Mouse (Mus musculus) layer of hippocampus, adult 18-20 months (tissue): ENCODE data around the gene Upk1b. TPM values are rescaled to one million over a fixed set of nuclear protein-coding genes. Genes with fewer than 3 reads are reported as not detected.
"Not testable (repeated sequence)": the region's sequence is repeated elsewhere in the genome, so short reads cannot be mapped to it uniquely, and the experiment has no call there.

Experiments used
- DNase-seq, 2 experiments: peaks; one replicate each; pipeline ENCODE4 v3.0.0; 2022; ENCODE audit warnings: low spot score in 2 of 2
- long read RNA-seq: library from polyadenylated mRNA; stranded (forward); transcript quantifications from one replicate; pipeline ENCODE4 v2.0.0, GENCODE M21; 2021
- total RNA-seq, 2 experiments: library from RNA; stranded (reverse); gene quantifications; 2 replicates each; pipeline ENCODE4 v1.2.3; 2021

Gene Upk1b
- 1 to 10 TPM; 3.0 to 5.4 TPM for total RNA-seq
- long read RNA-seq, partial matches to known transcripts = 0 of 4 reads
- long read RNA-seq, other reads (novel, unspliced or antisense) = 1 of 4 reads

DNA sequence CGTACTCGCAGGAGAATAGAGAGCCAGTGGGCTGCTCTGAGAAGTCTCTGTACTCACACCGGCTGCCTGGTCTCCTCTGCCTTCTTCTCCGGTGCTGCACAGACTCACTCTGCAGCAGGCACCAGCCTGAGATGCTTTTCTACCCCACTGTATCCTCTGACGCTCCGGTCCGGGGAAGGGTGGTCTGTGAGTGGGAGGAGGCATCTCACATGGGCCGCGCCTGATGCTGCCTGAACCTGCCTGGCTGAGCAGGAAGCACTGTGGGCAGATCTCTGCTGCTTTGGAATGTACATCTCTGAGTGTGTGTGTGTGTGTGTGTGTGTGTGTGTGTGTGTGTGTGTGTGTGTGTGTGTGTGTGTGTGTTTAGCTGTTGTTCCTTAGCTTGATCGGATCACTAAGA, at the start of gene Upk1b:
Gene Upk1b (minus strand): TSS at position 238 of the 400 bp plus-strand sequence.
- no peak for DNase-seq

DNA sequence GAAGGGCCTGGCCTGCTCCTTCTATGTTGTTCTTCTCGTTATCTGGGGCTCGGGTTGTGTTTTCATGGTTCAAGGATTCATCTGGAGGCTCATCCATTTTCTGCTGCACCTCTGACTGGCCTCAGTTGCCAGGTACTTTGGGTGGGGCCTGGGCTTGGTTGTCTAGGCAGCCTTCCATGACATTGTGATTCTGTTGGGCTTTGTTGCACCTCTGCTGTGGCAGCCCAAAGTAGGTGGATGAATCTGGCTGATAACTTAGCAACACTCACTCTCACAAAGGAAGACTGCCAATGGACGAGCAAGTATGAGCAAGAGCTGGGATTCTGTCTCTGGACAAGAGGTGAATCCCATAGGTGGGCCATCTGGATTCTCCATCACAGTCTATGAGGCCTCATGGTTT, 28.5 kb upstream of the Upk1b start, which contains the start of gene 4930435E12Rik:
Gene 4930435E12Rik (minus strand): TSS at position 101 of the 400 bp plus-strand sequence.
- no peak for DNase-seq

DNA sequence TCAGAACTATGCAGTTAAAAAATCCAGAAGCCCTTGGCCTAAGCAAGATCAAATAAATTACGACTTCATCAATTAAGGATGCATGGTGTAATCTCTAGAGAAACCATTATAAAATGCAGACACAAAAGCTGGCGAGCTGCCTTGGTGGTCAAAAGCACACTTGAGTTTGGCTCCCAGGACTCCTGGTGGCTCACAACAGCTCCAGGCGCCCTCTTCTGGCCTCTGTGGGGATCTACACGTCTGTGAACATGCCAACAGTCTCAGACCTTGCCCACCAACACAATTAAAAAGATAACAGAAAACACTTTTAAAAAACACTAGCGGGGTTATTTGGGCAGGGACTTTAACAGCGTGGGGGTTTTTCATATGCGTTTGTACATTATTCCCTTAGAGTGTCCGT, 12.4 kb upstream of the Upk1b start:
- peak; percentile 55 to 75 for DNase-seq

- no peak for DNase-seq
Observed at GRCm38 (mm10) chr16:38810196-38810595, 10.1 kb upstream of the Upk1b start.

DNA sequence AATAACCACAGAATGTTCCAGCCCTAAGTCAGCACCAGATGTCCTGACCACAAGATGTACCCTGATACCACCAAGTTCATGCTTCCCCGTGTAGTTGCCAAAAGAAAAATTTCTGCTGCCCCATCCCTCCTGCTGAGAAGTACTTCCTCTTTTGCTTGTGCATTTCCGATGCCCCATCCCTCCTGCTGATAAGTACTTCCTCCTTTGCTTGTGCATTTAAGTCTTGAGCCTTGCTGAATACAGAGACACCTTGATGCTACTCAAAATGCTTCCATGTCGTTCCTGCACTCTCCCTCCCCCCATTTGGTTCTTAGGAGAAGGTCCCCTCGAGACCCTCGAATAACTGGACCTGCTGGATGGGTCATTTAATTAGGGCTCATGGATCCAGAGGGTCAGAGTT, 7.7 kb upstream of the Upk1b start:
- DNase-seq = not testable (repeated sequence)

DNA sequence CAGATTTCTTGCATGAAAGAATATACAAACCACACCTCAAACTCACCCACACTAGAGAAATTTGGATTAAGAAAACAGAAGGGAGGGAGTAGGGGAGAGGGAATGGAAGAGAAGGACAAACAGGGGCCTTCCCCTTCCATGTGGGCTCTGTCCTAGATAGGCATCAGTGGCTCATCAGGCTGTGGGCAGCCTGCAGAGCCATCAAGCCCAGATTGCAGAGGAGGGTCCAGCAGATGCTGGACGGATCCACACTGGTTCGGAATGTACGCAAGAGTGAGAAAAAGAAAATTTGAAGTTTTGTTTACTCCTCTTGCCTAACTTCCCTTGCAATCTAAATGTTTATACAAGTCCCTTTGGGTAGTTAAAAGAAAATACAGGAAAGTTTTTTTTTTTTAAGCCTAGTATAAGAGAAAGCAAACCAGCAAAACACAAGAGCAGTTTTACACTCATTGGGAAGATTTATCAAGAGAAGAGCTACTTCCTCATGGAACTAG, 1.1 kb downstream of the Upk1b start:
- DNase-seq = no peak

GRCm38 (mm10) chr16:38793120-38793519, 7.0 kb downstream of the Upk1b start:
- no peak for DNase-seq

- DNase-seq = no peak
Observed at GRCm38 (mm10) chr16:38789966-38790365, 10.2 kb downstream of the Upk1b start.

GRCm38 (mm10) chr16:38789016-38789415, 11.1 kb downstream of the Upk1b start:
- no peak for DNase-seq

GRCm38 (mm10) chr16:38785301-38785700, 14.8 kb downstream of the Upk1b start:
- DNase-seq = no peak

GRCm38 (mm10) chr16:38782524-38783067, 17.5 kb downstream of the Upk1b start:
- no peak for DNase-seq

DNA sequence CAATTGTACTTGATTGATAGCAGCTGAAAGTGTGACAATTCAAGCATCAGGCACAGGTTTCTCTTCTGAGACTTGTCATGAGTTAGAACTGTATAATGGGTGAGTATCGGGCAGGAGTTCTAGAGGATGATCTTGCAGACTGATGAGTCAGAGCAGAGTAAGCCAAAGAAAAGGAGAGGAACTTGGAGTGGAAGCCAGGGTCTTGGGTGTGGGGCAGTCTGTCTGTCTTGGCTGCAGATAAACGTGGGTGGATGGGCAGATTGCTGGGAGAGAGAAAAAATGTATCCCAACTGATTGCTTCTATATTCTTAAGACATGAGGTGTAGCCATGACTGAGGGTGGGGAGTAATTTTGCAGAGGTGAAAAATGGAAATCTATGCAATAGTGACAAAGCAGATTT, 18.2 kb downstream of the Upk1b start:
- no peak for DNase-seq

- DNase-seq = no peak
Observed at GRCm38 (mm10) chr16:38780960-38781572, 19.1 kb downstream of the Upk1b start.

DNA sequence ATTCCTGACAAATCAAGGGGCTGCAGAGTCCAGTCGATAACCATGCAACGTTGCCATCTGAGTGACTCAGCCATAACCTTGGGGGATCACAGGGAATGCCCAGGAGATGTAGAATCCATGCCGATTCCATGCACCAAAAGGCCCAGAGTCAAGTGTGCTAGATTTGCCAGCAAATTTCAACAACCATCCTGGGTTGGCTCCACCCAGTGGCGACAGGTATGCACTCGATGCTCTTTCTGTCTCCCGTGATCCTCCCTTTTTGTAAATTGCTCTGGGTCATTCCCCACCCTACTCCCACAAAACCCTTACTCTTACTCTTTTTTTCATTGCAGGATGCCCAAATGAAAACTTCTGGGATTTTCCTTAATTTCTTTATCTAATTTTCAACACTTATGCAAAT, 23.8 kb downstream of the Upk1b start:
- no peak for DNase-seq

- DNase-seq = no peak
Observed at GRCm38 (mm10) chr16:38774964-38775746, 25.0 kb downstream of the Upk1b start.

DNA sequence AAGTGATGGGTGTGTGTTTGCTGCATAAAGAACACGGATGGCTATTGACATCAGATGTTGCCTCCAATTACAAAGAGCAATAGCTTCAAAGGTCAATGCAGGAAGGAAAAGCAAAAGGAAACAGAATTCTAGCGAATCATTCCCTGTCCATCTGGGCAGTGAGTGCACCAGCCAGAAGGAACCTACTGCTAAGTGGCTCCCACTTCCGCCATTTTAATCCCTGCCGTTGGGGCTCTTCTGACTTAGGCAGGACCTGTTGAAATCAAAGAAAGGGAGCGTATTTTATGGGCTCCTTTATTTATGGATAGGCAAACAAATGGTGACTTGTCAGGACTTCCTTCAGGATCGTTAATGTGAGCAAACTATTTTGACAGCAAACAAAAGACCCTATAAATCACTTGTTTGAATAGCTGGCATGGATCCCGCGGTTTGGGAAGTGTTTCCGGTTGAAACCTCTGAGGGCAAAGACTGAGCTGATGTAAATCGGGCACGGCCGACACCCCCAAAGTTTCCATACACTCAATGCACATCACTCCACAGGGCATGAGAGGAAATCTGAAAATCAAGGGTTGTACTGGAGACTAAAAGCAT, 27.1 kb downstream of the Upk1b start:
- DNase-seq = no peak

DNA sequence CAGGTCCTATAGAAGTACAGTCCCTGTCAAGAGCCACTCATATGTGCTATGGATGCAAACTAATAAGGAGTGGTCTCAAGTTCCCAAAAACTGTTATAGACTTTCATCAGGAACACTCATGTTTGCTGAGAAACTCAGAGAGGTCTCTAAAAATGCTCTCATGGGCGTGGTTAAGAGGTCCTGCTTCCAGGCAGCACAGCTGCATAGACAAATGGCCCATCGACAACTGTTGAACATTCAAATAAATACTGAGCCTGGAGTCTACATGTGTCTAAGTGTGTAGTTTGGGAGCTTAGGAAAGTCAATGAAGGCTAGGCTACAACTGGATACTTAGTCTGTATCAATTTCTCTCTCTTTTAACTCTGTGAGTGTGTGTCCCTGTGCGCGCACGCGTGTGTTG, 29.0 kb downstream of the Upk1b start:
- DNase-seq = no peak

GRCm38 (mm10) chr16:38769529-38769928, 30.6 kb downstream of the Upk1b start:
- no peak for DNase-seq

GRCm38 (mm10) chr16:38768386-38768785, 31.7 kb downstream of the Upk1b start:
- peak in 1 of 2 experiments; percentile 39 for DNase-seq

- DNase-seq = peak; percentile 72 to 94
Observed at GRCm38 (mm10) chr16:38767761-38768160, 32.4 kb downstream of the Upk1b start.

GRCm38 (mm10) chr16:38766671-38767070, 33.5 kb downstream of the Upk1b start:
- no peak for DNase-seq

DNA sequence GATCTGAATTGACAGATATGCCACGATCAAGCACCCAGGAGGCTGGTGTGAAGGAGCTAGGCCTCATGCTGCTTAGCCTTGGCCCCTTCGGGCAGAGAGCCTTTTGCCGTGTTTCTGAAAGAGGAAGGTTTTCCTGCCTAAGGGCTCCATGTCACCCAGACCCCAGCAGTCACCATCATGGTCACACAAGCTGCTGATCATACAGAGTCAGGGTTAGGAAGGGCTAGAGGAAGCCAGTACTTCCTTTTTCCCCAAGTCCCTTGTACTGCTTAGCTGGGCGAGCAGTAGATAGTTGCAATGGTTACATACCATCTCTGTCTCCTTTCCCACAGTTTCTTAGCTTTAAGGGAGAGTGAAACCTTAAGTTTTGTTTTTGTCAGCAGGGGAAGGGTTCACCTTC, 36.6 kb downstream of the Upk1b start:
- DNase-seq = no peak
